Mouse (Mus musculus) ES-E14 (cell line): ENCODE measurements around the gene Gng3. TPM values are rescaled to one million over a fixed set of nuclear protein-coding genes. Genes with fewer than 3 reads are reported as not detected.
"Not testable (repeated sequence)": the region's sequence is repeated elsewhere in the genome, so short reads cannot be mapped to it uniquely, and the experiment has no call there.

ENCODE experiments used
- DNase-seq: peaks from one replicate; pipeline ENCODE4 v3.0.0-alpha.2; 2013; ENCODE audit warnings: low read depth, low spot score
- H3K27ac ChIP-seq: 2 replicates; pipeline ENCODE4 v1.5.1; 2012; ENCODE audit warnings: low read depth, mild to moderate bottlenecking, low read length, moderate library complexity, mixed read lengths; ENCODE audit not compliant: poor library complexity, insufficient read depth, severe bottlenecking
- H3K36me3 ChIP-seq: 2 replicates; pipeline ENCODE4 v1.6.1; 2012; ENCODE audit warnings: mild to moderate bottlenecking, low read length, moderate library complexity, mixed read lengths; ENCODE audit not compliant: control insufficient read depth, poor library complexity, insufficient read depth, severe bottlenecking
- H3K4me1 ChIP-seq, 2 experiments: fragments of 150-350 bp in 1 of 2; sonication (generic) in 1 of 2; 2 replicates each; pipeline ENCODE4 v1.6.1; 2012; ENCODE audit warnings: low read length in 2 of 2, mild to moderate bottlenecking in 1 of 2, mixed read lengths in 1 of 2; ENCODE audit not compliant: control insufficient read depth in 2 of 2, insufficient read depth in 2 of 2, poor library complexity in 1 of 2
- H3K4me3 ChIP-seq, 2 experiments: fragments of 150-350 bp in 1 of 2; sonication (generic) in 1 of 2; 2 replicates each; pipeline ENCODE4 v1.5.1; 2012; ENCODE audit warnings: low read length in 2 of 2, low read depth in 1 of 2, mild to moderate bottlenecking in 1 of 2, mixed read lengths in 1 of 2; ENCODE audit not compliant: insufficient read depth in 1 of 2, poor library complexity in 1 of 2, severe bottlenecking in 1 of 2
- H3K9ac ChIP-seq: 2 replicates; pipeline ENCODE4 v1.6.1; 2012; ENCODE audit warnings: low read depth, mild to moderate bottlenecking, low read length, mixed read lengths; ENCODE audit not compliant: poor library complexity, insufficient read depth, severe bottlenecking
- H3K9me3 ChIP-seq: fragments of 150-350 bp; sonication (generic); 2 replicates; pipeline ENCODE4 v1.6.1; 2012; ENCODE audit warnings: low read depth, mild to moderate bottlenecking, low read length; ENCODE audit not compliant: control insufficient read depth, insufficient read depth
- CHD2 ChIP-seq: IDR thresholded peaks from 2 replicates; pipeline ENCODE4 v1.6.1; 2014; ENCODE audit warnings: mild to moderate bottlenecking, low read depth, low read length, inconsistent platforms
- HCFC1 ChIP-seq: IDR thresholded peaks from 2 replicates; pipeline ENCODE4 v1.6.1; 2012; ENCODE audit warnings: low read length, inconsistent platforms, borderline replicate concordance; ENCODE audit not compliant: insufficient read depth
- MAFK ChIP-seq: IDR thresholded peaks from 2 replicates; pipeline ENCODE4 v1.6.1; 2014; ENCODE audit warnings: mild to moderate bottlenecking, low read depth, low read length, inconsistent platforms; ENCODE audit not compliant: insufficient read depth
- ZC3H11A ChIP-seq: IDR thresholded peaks from 2 replicates; pipeline ENCODE4 v1.6.1; 2012; ENCODE audit warnings: low read depth, mild to moderate bottlenecking, inconsistent platforms, low read length, borderline replicate concordance
- ZNF384 ChIP-seq: IDR thresholded peaks from 2 replicates; pipeline ENCODE4 v1.6.1; 2012; ENCODE audit warnings: low read depth, low read length, inconsistent platforms
- in situ Hi-C, 2 experiments: fragments of 600-800 bp; cut with MboI; formaldehyde crosslinking; loops; one replicate each; pipeline ENCODE4 v1.15.1; 2025; ENCODE audit warnings: low sequenced_read_pairs in 2 of 2, inconsistent platforms in 1 of 2; ENCODE audit not compliant: unreplicated experiment in 2 of 2
- total RNA-seq: library from RNA; depleted of rRNA; stranded (reverse); fragments of 300-350 nt; gene quantifications from 2 replicates; pipeline ENCODE4 v1.2.3, GENCODE M21; 2012

Gene Gng3
- total RNA-seq, 1 experiment, result 4.5 TPM

- TF ChIP-seq HCFC1, result peak; percentile 83
- 0 out of 2 replicates have a peak, but pooled peaks have one; percentile 12 for TF ChIP-seq ZNF384
- no peak for TF ChIP-seq CHD2
- DNase-seq, result peak; percentile 99
- peak within 1 kb of the TSS; percentile 98 for H3K9ac ChIP-seq
- H3K9me3 ChIP-seq, result no peaks in the 10 kb centered on the region
- in situ Hi-C loops, result loop anchor here in 1 of 2 experiments (25.0 kb wide), 1 partner anchor 216 kb away; the partner anchor contains the start of gene Scgb1a1
- H3K4me1 ChIP-seq, result no peaks in the 10 kb centered on the region; a peak in 2 of 4 replicates
- H3K4me3 ChIP-seq, result peak within 1 kb of the TSS; percentile 91 to 95
- H3K27ac ChIP-seq, result peak within 1 kb of the TSS; percentile 88
- H3K36me3 ChIP-seq, result peaks cover 25% of the 10 kb centered on the region
Measured at GRCm38 (mm10) chr19:8871267-8872186, 32.5 kb upstream of the Gng3 start, which contains the start of gene Ubxn1. Gene Ubxn1 (plus strand): TSS chr19:8871496.

- Histone ChIP-seq H3K9ac (peak overlapping the region; percentile 77), H3K9me3 (no peaks in the 10 kb centered on the region), H3K36me3 (peaks cover 25% of the 10 kb centered on the region), H3K4me1 (no peaks in the 10 kb centered on the region; a peak in 2 of 4 replicates), H3K4me3 (peak overlapping the region; percentile 44 to 91), H3K27ac (peak overlapping the region; percentile 88)
- no peak for DNase-seq
- no peak for TF ChIP-seq ZNF384
- no peak for TF ChIP-seq ZC3H11A
- TF ChIP-seq HCFC1, result no peak
- no peak for TF ChIP-seq CHD2
- no peak for TF ChIP-seq MAFK
- in situ Hi-C loops, result loop anchor here in 1 of 2 experiments (25.0 kb wide), 1 partner anchor 216 kb away; the partner anchor contains the start of gene Scgb1a1
Measured at GRCm38 (mm10) chr19:8870838-8871237, 31.8 kb upstream of the Gng3 start.

GRCm38 (mm10) chr19:8870381-8870780 lies 31.4 kb upstream of the Gng3 start:
- not testable (repeated sequence) for H3K9ac ChIP-seq, DNase-seq, H3K9me3 ChIP-seq, H3K27ac ChIP-seq, H3K4me1 ChIP-seq
- H3K36me3 ChIP-seq, result peaks cover 22% of the 10 kb centered on the region
- in situ Hi-C loops, result loop anchor here in 1 of 2 experiments (25.0 kb wide), 1 partner anchor 217 kb away; the partner anchor contains the start of gene Scgb1a1
- TF ChIP-seq ZNF384, result peak; percentile 80
- H3K4me3 ChIP-seq, result peak overlapping the region in 1 of 2 experiments; percentile 91; a peak in 1 of 4 replicates

- DNase-seq, result no peak
- Histone ChIP-seq H3K4me3 (no peak overlapping the region), H3K4me1 (no peaks in the 10 kb centered on the region), H3K9me3 (no peaks in the 10 kb centered on the region), H3K27ac (no peak overlapping the region), H3K9ac (no peak overlapping the region), H3K36me3 (no peaks in the 10 kb centered on the region)
- in situ Hi-C loops, result loop anchor here in 1 of 2 experiments (25.0 kb wide), 1 partner anchor 223 kb away; the partner anchor contains the start of gene Scgb1a1
- TF ChIP-seq ZNF384, result no peak
- TF ChIP-seq CHD2, result no peak
Measured at GRCm38 (mm10) chr19:8864265-8864664, 25.3 kb upstream of the Gng3 start.

- Histone ChIP-seq H3K9ac (no peak overlapping the region), H3K4me3 (no peak overlapping the region), H3K9me3 (no peaks in the 10 kb centered on the region), H3K4me1 (no peaks in the 10 kb centered on the region), H3K27ac (no peak overlapping the region), H3K36me3 (no peaks in the 10 kb centered on the region)
- TF ChIP-seq HCFC1 (no peak), CHD2 (no peak), MAFK (no peak), ZNF384 (no peak), ZC3H11A (no peak)
- in situ Hi-C loops, result loop anchor here (10.0 to 25.0 kb wide), 2 partner anchors 228 to 236 kb away; partner anchors contain the start of gene Scgb1a1 (in 1 of the 2)
- DNase-seq, result no peak
Measured at GRCm38 (mm10) chr19:8859018-8859417, 20.0 kb upstream of the Gng3 start.
